Mouse (Mus musculus) spleen, embryonic (tissue): ENCODE data around the gene Gm42417.

Experiments
- CTCF ChIA-PET: fragments of 350-600 bp; sonication (Branson Sonifier 250); formaldehyde crosslinking; loops from one replicate; lab custom pipeline; 2022; lab: Charles Lee

The Gm42417 gene

GRCm38 (mm10) chr1:36564101-36564500 lies 24.9 kb upstream of the Gm42417 start:
- CTCF ChIA-PET = no interaction called here

DNA sequence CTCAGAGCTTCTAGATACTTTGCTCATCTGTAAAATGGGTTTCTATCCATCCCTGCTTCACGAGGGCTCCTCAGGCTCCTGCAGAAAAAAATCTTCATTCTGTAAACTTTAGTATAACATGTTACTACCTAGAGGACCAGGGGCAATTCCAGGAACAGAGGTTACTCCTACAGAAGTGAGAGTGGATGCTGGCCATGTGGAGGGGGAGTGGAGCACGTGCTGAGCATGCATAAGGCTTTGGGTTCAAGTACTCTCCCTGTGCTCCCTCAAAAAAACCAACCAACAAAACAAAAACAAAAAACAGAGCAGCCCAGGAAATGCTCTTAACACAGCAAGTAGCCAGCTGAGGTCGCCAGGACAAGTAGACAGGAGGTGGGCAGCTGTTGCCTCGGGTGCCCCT lies 24.4 kb upstream of the Gm42417 start:
- CTCF ChIA-PET = no interaction called here

DNA sequence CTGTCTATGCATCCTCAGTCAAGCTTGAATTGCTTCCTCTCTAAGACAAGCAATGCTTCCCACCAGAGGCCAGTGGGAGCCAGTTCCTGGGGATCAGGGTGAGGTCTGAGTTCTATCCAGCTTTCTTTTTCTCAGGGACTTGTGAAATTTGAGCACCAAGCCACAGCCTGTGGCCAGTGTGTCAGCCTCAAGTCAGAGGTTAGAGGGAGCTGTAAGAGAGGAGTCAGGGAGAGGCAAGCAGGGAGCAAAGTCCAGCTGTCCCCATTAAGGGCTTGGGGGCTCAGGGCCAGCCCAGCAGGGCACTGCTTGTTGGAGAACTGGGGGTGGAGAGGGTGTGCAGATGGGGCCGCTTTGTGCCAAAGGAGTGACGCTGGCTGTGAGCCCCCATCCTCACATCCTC lies 24.0 kb upstream of the Gm42417 start:
- CTCF ChIA-PET = no interaction called here

GRCm38 (mm10) chr1:36562388-36562787 lies 23.2 kb upstream of the Gm42417 start:
- CTCF ChIA-PET = no interaction called here

GRCm38 (mm10) chr1:36560903-36561302 lies 21.7 kb upstream of the Gm42417 start:
- CTCF ChIA-PET = no interaction called here

GRCm38 (mm10) chr1:36559888-36560287 lies 20.7 kb upstream of the Gm42417 start:
- CTCF ChIA-PET = interaction anchor here (0.6 kb wide), 1 partner anchor 56 kb away, joined by 3 read pairs; no protein-coding TSS in a partner anchor

DNA sequence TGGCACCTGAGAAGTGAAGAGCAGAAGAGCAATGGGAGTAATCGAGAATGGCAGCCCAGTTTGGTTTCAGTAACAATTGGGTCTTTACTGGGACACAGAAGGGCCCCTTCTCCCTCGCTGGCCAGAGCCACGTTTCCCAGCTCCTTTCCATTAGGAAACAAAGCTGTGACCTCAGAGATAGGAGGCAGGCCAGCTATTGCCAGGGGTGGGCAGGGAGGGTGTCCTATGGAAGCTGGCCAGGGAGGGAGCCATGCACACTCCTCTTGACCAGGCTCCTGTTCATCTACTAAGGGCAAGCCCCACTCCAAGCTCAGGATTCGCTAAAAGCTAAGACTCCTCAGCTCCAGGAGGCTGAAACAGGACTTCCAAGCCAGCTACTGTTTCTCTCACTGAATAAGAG lies 20.0 kb upstream of the Gm42417 start:
- CTCF ChIA-PET = interaction anchor here (0.6 kb wide), 1 partner anchor 57 kb away, joined by 3 read pairs; no protein-coding TSS in a partner anchor

DNA sequence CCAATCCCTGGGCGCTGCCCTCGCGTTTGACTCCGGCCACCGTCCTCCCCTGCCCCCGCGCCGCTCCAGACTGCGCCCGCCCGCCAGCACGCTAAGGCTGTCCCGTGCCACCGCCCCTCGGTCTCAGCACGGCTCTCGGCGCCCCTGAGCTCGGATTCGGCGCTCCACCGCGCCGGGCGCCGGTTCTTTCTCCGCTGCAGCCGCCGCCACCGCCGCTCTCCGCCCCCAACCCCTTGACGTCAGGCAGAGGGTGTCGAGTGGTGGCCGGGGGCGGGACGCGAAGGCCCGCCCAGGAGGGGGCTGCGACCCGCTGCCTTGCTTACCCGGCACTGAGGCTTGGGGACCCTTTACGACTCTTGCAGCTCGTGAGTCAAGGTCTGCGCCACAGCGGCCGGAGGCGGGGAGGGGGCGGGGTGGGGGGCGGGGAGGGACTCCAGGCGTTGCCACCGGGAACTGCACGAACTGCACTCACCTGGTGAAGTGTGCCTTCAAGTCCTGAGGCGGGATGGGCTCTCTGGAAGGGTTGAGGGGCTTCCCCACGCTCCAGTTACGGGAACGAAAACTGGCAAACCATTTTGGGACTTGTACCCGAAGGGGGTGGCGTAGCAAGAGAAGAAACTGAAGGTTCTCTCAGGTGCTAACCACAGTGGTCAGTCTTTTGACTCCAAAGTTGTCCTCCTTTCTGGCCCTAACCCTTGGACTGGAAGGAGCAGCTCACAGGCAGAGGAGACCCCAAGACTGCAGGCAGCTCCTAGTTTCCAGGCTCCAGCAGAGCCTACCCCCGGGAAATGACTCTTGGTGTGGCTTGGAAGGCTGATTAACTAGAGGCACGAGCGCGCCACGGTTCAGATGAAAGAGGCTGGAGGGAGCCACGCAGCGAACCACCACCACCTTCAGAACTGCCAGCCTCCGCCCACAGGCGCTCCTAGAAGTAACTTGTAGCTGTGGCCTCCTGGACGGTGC lies 19.1 kb upstream of the Gm42417 start, which contains the start of gene Sema4c:
Sema4c (minus strand) TSS at position 319 of the 963 bp plus-strand sequence.
- CTCF ChIA-PET = interaction anchor here (0.5 to 1.5 kb wide), 3 partner anchors 11 to 110 kb away, joined by 4 to 8 read pairs (median 7); partner anchors contain the start of gene Ankrd39

DNA sequence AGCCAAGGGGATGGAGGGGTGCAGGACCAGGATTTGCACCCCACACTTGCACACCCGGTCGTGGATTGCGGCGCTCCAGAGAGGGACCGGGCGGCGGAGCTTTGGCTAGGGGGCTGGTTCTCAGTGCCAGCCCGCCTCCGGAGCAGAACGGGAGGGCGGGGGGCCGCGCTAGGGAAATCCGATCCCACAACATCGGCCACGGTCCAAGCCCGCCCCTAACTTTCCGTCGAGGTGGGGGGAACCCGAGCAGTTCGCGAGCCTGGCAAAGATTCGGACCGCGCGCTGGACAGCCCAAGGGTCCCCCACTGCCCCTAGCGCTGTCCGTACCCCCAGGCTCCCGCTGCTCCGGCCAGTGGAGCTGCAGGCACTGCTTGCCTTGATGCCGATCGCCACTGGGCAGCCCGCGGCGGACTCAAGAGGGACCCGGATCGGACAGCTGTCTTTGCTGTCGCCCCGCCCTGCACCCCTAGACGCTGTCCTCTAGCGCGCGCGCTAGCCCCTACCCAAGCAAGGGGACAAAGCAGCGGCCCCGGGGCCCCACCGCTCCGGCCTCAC lies 18.3 kb upstream of the Gm42417 start:
- CTCF ChIA-PET = interaction anchor here (0.5 to 1.5 kb wide), 2 partner anchors 10 to 13 kb away, joined by 4 to 7 read pairs; partner anchors contain the start of gene Ankrd39

DNA sequence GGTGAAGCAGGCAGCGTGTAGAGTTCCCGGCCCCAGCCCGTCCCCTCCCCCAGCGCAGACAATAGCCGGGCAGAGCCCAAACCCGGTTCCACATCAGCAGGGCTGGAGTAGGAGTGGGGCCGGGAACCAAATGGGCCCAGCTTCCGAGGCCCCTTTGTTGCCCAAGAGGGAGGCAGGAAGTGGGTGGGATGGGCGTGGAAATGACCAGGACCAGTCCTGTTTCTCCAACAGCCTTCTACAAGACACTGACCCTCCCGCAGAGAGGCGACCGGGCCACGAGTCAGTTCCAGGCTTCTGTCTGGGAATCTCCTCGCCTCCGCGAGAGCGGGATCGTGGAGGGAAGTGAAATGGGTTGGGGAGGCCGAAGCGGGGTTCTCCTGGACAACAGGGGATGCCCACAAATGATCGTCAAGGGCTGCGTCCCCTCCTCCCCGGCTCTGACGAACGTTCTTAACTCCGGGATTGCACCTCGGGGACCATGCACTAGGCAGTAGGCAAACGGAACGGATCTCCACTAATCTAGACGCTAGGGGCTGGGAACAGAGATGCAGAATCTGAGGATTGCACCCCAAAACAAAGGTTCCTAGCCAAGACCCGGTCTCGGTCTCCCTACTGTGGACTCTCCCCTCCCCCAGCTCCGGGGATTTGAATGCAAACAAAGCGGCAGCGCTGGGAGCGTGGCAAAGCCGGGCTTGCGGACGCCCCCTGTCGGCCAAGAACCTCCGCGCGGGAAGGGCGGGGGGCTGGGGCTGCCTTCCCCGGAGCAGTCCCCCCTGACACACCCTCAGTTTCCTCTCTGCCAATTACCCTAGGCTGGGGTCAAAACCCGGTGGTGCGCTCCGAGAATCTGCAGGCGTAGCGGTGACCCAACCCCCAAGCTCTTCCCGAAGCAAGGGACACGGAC lies 17.6 kb upstream of the Gm42417 start:
- CTCF ChIA-PET = interaction anchor here (0.6 to 1.5 kb wide), 2 partner anchors 9 to 1839 kb away, joined by 5 to 7 read pairs; partner anchors contain the start of gene Ankrd39

GRCm38 (mm10) chr1:36555798-36556395 lies 16.7 kb upstream of the Gm42417 start:
- CTCF ChIA-PET = interaction anchor here (0.6 kb wide), 2 partner anchors 125 to 1840 kb away, joined by 4 to 5 read pairs; no protein-coding TSS in a partner anchor

- CTCF ChIA-PET = interaction anchor here (0.6 kb wide), 1 partner anchor 127 kb away, joined by 4 read pairs; no protein-coding TSS in a partner anchor
These were observed 15.6 kb upstream of the Gm42417 start for GRCm38 (mm10) chr1:36554633-36555399.

GRCm38 (mm10) chr1:36552506-36552905 lies 13.3 kb upstream of the Gm42417 start:
- CTCF ChIA-PET = no interaction called here

DNA sequence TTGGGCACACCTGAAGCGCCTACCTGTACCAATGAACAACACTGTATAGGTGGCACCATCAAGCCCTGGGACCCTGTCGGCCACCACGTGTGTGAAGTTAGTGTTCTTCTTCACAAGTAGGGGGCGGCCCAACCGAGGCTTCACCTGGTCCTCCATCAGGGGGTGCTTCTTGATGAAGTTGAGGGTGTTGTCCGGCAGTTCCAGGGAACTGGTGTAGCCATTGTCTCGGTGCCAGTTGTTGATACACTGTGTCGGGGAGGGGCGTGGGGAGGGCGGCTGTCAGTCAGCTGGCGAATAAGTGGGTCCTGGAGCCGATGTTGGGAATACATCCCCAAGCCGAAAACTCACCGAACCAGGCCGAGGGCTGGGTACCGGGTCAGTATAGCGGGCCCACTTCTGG lies 12.7 kb upstream of the Gm42417 start:
- CTCF ChIA-PET = no interaction called here

DNA sequence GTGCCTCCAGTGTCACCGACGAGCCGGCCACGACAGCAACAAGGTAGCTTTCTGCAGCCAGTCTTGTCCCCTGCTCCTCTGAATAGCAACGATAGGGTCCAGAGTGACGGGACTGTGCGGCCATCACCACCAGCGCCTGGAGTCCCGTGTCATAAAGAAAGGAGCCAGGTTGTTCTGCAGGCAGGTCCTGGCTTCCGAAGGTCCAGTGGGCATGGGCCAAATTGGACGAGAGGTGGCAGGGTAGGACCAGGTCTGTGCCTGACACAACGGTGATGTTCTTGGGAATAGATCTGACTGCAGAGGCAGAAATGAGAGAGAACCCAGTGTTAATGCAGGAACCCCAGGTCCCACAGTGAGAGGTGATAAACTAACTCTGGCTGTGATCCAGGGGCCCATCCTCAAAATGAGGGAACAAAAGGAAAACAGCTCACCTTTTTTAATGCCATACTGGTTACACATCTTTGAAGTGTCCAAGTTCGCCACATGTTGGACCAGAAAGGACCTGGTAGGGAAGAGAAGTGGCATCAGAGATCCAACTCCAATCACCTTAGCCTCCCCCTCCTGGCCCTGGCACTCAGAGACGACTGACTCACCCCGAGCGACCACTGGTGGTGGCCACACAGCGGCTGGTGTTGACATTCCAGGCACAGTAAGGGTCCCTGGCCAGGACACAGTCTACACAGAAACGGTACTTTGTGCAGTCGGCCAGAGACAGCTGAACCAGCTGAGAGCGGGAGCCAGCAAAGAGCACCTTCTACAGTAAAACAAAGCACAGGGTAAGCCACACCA lies 11.0 kb upstream of the Gm42417 start:
- CTCF ChIA-PET = interaction anchor here (0.6 kb wide), 1 partner anchor 17 kb away, joined by 6 read pairs; no protein-coding TSS in a partner anchor

GRCm38 (mm10) chr1:36549491-36549890 lies 10.3 kb upstream of the Gm42417 start:
- CTCF ChIA-PET = interaction anchor here (0.6 kb wide), 1 partner anchor 17 kb away, joined by 6 read pairs; no protein-coding TSS in a partner anchor

- CTCF ChIA-PET = no interaction called here
These were observed 9.5 kb upstream of the Gm42417 start for GRCm38 (mm10) chr1:36548771-36549170.

GRCm38 (mm10) chr1:36547981-36548598 lies 8.9 kb upstream of the Gm42417 start:
- CTCF ChIA-PET = interaction anchor here (1.2 kb wide), 1 partner anchor 9 kb away, joined by 7 read pairs; no protein-coding TSS in a partner anchor
